Mouse (Mus musculus) right cerebral cortex, postnatal 25 days (tissue): ENCODE data around the gene Grik3.

Source experiments
- DNase-seq: peaks from one replicate; pipeline ENCODE4 v3.0.0; 2022

Grik3 gene

GRCm38 (mm10) chr4:125553754-125554153 is 63.3 kb downstream of the Grik3 start:
- DNase-seq, result no peak

- DNase-seq, result no peak
These were observed 66.2 kb downstream of the Grik3 start for GRCm38 (mm10) chr4:125556405-125557308.

- no peak for DNase-seq
These were observed 69.1 kb downstream of the Grik3 start for GRCm38 (mm10) chr4:125559564-125559963.

GRCm38 (mm10) chr4:125560806-125561205 is 70.3 kb downstream of the Grik3 start:
- DNase-seq, result no peak

DNA sequence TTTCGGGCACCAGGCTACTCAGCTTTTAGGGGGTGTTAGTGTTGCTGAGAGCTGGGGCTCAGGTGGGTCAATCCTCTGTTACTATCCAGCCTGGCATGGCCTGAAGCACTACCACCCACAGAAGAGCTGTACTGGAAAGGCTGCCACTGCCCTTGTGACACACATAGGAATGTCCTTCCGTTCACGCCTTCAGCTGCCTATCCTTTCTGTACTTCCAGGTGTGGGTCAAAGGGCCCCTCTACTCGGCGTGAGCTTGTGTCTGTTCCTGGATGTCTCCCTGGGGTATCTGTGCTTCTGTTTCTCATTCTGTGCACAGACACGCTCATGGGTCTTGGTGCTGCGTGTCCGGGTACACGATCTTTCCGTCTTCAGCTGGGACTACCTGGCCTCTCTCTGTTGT is 73.1 kb downstream of the Grik3 start:
- DNase-seq, result no peak

- DNase-seq, result no peak
These were observed 73.7 kb downstream of the Grik3 start for GRCm38 (mm10) chr4:125564008-125564710.

GRCm38 (mm10) chr4:125565711-125566439 is 75.4 kb downstream of the Grik3 start:
- DNase-seq, result no peak

GRCm38 (mm10) chr4:125568210-125568609 is 77.7 kb downstream of the Grik3 start:
- no peak for DNase-seq

DNA sequence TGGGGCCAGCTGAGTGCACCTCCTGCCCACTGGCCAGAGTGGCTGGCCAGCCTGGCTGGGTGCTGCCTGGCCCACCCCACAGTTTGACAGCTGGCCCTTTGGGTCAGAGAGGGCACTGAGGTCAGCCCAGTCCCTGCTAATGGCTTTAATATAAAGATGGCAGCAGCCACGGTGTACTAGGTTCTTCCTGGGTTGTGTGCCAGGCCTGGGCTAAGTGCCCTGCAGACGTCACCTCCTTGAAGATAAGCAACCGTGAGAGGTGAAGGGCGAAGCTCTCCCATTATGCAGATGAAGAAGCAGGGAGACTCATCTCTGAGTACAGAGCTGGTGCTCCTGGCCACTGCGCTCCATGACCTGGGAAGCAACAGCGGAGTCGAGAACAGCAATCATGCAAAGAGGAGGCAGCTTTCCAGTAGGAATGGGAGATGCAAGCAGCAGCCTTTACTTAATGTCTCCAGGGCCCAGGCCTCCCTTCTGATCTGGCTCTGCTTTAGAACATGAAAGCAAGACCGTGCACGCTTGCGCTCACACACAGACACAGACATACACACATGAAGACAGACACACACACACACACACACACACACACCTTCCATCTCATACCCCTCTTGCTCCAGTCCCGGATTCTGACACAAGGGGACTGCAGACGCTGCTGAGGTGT is 81.3 kb downstream of the Grik3 start:
- no peak for DNase-seq

GRCm38 (mm10) chr4:125572312-125572663 is 81.8 kb downstream of the Grik3 start:
- DNase-seq, result no peak

- no peak for DNase-seq
These were observed 82.5 kb downstream of the Grik3 start for GRCm38 (mm10) chr4:125573000-125573399.

GRCm38 (mm10) chr4:125573951-125574675 is 83.6 kb downstream of the Grik3 start:
- DNase-seq, result no peak

DNA sequence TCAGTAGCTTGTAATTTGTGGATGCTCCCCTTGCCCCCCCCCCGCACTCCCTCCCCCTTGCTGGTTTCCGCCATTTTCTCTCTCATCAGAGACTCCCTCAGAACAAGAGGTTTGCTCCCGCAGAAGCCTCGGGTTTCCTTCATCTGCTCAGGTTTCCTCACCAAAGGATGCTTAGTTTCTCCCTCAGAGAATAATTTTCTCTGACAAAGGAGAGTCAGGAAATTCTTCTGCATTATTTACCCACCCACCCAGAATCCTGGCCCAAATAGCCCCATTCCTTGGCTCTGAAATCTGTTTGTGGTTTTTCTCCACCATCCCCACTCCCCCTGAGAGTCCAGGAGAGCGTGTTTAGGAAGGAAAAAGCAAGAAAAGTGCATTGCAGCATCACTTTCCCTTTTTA is 89.8 kb downstream of the Grik3 start:
- no peak for DNase-seq

- no peak for DNase-seq
These were observed 92.8 kb downstream of the Grik3 start for GRCm38 (mm10) chr4:125583272-125583671.

DNA sequence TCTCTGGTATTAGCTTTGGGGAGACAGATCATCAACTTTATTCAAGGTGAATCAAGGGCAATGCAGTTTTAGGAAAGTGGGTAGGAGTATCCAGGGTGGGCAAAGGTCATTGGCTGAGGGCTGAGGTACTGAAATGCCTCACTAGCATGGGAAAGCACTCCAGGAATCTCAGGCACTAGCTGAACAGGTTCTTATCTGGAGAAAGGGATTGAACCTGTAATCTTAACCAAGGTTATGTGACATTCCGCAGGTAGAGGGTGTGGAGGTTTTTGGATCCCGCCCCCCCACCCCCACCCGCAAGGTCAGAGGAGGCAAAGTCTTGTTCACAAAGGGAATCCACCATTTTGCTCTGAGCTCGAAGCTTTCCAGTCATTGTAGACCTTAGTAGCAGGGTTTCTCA is 93.4 kb downstream of the Grik3 start:
- no peak for DNase-seq

DNA sequence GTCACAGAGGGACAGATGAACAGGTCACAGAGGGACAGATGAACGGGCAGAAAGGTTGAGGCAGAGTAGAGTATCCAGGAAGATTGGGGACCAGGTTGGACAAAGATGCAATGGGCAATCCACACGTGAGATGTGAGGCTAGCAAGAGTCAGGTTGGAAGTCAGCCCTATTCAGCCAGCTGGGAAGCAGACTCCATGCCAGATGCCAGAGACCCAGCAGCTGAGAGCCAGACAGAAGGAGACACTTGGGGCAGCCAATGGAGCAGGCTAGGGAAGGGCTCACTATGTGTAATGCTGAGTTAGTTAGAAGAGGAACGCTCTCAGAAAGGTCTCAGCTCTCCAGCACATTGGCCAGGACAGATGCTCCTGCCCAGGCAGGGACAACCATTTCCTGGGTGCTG is 94.2 kb downstream of the Grik3 start:
- DNase-seq, result no peak

- DNase-seq, result no peak
These were observed 97.1 kb downstream of the Grik3 start for GRCm38 (mm10) chr4:125587577-125587976.

DNA sequence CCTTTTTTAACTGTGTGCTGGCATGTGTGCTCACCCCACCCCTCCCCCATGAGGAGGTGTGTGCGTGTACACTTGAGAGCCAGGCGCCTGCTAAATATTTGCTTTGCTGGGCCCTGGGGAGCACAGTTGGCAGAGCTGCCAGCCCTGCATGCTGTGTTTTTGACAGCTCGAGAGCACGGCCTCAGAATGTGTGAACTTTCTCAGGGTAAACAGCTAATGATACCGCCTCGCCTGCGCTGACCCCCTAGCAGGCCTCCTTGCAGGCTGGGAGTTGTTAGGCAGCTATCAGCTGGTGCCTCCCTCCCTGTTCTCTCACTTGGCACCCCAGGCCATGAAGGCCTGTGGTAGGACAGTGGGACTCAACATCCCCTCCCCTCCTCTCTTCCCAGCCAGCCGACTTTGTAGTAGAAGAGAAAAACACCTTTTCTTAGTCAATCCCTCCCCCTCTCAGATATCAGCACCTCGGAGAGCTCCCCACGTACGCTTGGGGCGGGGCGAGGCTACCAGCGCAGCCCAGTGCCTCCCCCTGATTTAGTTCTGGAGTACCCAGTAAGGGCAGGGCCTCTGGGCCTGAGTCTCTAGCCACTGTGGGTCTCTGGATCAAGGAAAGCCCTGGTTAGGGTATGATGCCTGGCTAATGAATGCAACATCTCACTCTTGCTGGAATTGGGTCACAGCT is 99.9 kb downstream of the Grik3 start:
- no peak for DNase-seq

DNA sequence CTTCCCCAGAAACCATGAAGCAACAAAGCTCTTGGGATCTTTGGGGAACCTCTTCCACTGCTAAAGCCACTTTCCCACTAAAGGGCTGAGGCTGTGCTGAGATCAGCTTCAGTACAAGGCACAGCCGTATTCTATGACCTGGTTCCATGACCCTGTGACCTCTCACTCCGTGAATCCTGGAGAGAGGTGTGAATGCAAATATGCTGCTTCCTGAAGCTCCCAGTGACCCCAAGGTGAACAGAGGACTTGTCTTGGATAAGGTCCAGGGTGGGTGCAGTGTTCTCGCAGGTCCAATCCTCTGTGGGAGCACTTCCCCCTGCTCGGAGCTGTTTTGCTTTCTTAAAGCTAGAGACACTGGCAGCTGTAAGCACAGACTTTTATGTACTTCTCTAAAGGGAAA is 102.2 kb downstream of the Grik3 start:
- no peak for DNase-seq

GRCm38 (mm10) chr4:125595011-125595410 is 104.5 kb downstream of the Grik3 start:
- no peak for DNase-seq

- no peak for DNase-seq
These were observed 108.2 kb downstream of the Grik3 start for GRCm38 (mm10) chr4:125598677-125599076.

DNA sequence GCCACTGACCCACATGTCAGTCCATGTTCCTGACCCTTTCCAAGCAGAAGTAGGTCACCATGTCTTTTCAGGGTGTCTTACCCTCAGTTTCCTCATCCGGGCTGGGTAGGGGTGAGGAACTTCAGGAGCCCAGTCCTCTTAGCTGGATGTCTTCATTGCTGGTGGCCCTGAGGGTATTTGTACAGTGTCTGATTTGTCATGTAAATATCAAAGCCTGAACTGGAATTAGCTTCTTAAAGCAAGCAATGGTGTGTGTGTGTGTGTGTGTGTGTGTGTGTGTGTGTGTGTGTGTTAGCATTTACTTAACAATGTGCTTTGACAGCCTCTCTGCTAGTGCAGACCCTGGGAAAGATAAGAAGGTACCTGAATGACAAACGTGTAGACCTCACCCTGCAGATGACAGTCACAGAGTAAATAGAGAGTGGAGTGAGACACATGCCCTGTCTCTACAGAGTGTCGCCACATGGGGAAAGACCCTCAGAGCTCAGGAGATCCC is 109.1 kb downstream of the Grik3 start:
- DNase-seq, result no peak
